Mouse (Mus musculus) embryonic stem cell, embryonic (primary cell): Measurements from ENCODE around the gene Cisd3.
"Not testable (repeated sequence)": the region's sequence is repeated elsewhere in the genome, so short reads cannot be mapped to it uniquely, and the experiment has no call there.

Experiments
- CTCF ChIA-PET, 4 experiments: fragments of 300-600 bp in 2 of 4; fragments of 350-600 bp in 2 of 4; sonication (Branson Sonifier 250); formaldehyde crosslinking; loops; one replicate each; lab custom pipeline; 2022; ENCODE audit warnings: inconsistent platforms in 2 of 4; lab: Charles Lee
- POLR2A ChIA-PET, 4 experiments: fragments of 300-600 bp in 2 of 4; fragments of 350-600 bp in 2 of 4; sonication (Branson Sonifier 250); formaldehyde crosslinking; loops; one replicate each; lab custom pipeline; 2022; ENCODE audit warnings: antibody characterized with exemption in 4 of 4, inconsistent platforms in 1 of 4; lab: Charles Lee

The Cisd3 gene

DNA sequence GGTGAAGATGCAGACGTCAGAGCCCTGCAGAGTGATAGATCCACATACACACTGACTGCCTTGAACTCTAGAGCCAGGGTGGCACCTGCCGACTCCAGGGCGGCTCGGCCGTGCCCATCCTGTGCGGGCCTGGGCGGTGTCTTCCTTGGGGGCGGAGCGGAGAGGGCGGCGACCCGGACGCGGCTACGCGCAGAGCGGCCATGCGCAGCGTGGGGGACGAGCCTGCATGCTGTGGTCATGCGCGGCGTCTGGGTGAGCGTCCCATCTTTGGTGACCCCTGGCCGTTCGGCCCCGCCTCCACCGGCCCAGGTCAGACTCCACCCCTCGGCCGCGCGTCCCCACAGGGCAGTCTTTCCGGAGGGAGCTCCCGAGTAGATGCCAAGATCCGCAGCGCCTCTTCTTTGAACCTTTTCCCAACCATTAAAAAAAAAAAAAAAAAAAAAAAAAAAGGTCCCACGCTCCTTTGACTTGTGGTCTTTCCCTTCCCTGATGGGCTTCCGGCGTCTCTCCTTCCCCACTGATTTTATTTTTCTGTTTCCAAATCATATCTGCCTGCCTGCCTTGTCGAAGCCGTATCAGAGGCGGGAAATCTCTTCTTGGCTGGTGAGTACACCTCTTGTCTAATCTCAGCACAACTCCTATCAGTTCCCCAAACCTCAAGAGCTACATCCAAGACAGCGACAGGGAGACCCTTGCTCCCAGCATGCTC lies at the start of gene Cisd3:
TSS of gene Cisd3 (plus strand) at position 214 of the 709 bp plus-strand sequence.
- ChIA-PET CTCF (interaction anchor here in 3 of 4 experiments (0.5 to 2.0 kb wide), 12 partner anchors 8 to 1381 kb away, joined by 3 to 14 read pairs (median 6); no protein-coding TSS in a partner anchor), POLR2A (interaction anchor here (0.7 to 2.1 kb wide), 46 partner anchors 8 to 599 kb away, joined by 3 to 46 read pairs (median 8); partner anchors contain the start of genes Pcgf2 (in 3 of the 4), Psmb3 (in 3 of the 4), Mllt6 (in 2 of the 4) and 1700001P01Rik (in 1 of the 4))

DNA sequence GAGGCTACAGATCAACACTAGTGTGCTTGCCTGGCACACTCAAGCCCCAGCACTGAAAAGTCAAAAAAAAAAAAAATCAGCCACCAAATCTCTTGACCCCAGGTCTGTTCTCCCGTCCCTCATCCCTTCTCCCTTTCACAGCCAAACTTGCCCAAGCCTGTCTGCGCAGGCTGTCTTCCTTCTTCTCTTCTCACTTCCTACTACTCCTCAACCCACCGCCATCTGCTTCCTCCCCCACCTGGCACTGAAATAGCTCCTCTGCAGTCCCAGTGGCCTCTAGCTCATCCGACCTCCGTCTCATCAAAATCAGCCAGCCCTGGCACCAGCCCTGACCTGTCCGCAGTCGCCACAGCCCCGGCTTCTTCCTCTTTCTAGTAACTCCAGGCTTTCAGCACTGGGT lies 44.0 kb upstream of the Cisd3 start:
- ChIA-PET POLR2A (interaction anchor here (0.5 to 7.6 kb wide), 31 partner anchors 9 to 184 kb away, joined by 3 to 221 read pairs (median 4); partner anchors contain the start of genes Epop (in 2 of the 4) and Mllt6 (in 1 of the 4)), CTCF (interaction anchor here in 3 of 4 experiments (0.6 to 6.3 kb wide), 14 partner anchors 10 to 340 kb away, joined by 3 to 174 read pairs (median 3); partner anchors contain the start of gene Mllt6 (in 1 of the 3))

DNA sequence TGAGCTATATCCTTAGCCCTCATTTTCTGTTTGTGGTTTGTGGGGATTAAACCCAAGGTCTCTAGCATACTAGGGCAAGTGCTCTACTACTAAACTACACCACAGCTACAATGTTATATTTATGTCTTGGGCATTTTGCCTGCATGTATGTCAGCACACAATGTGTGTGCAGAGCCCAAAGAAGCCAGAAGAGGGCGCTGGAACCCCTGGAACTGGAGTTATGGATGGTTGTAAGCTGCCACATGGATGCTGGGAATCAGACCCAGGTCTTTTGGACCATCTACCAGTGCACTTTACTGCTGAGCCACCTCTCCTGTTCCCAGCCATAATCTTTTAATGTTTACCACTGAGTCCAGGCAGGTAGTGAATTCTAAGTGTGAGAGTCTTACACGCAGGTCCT lies 42.9 kb upstream of the Cisd3 start:
- CTCF ChIA-PET: interaction anchor here (0.5 to 6.3 kb wide), 22 partner anchors 9 to 166 kb away, joined by 3 to 174 read pairs (median 4); partner anchors contain the start of genes Psmb3 (in 2 of the 4) and Mllt6 (in 1 of the 4)
- POLR2A ChIA-PET: interaction anchor here (0.6 to 7.6 kb wide), 29 partner anchors 8 to 153 kb away, joined by 3 to 221 read pairs (median 5); partner anchors contain the start of genes Epop (in 2 of the 4) and Mllt6 (in 1 of the 4)

DNA sequence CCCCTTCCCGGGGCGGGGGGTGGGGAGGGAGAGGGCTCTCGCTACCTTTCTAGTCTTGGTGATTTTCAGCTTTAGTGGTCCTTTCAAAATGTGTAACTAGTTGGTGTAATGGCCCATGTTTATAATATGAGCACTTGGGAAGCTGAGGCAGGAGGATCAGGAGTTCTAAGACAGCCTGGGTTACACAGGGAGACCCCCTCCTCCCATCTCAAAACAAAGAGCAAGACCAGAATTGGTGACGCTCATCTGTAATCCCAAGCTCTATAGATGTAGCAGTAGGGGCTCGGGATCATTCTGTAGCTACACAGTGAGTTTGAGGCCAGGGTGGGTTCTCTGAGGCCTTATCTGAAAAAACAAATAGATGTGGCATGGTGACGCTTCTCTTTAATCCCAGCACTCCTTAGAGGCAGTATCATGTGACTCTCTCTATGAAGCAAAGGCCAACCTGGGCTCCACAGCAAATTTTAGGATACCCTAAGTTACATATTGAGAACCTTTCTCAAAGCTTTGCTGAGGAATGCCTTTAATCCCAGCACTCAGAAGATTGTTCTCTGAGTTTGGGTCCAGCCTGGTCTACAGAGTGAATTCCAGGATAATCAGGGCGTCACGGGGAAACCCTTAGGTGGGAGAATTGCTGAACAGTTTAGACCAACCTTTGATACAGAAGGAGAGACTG lies 42.1 kb upstream of the Cisd3 start:
- ChIA-PET CTCF (interaction anchor here (0.6 to 6.3 kb wide), 17 partner anchors 11 to 74 kb away, joined by 3 to 174 read pairs (median 10); partner anchors contain the start of genes Mllt6 (in 1 of the 4) and Psmb3 (in 1 of the 4)), POLR2A (interaction anchor here (0.6 to 7.6 kb wide), 21 partner anchors 11 to 245 kb away, joined by 3 to 221 read pairs (median 6); partner anchors contain the start of genes Epop (in 2 of the 4), Mllt6 (in 2 of the 4) and Pcgf2 (in 1 of the 4))

DNA sequence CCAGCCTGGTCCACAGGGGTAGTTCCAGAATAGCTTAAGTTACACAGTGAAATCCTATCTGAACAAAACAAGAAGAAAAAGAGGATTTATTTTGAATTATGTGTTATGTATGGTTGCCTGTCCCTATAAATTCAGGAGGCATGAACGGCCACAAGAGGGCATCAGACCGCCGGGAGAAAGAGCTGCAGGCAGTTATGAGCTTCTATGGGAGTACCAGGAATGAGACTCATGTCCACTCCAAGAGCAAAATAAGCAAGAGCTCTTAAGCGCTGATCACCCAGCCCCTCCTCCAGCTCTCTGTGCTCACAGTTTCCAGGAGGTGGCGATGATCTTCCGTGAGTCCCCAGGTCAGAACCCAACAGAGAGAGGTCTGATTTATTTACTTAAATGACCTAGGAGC lies 40.8 kb upstream of the Cisd3 start:
- ChIA-PET POLR2A (interaction anchor here (0.5 to 7.6 kb wide), 85 partner anchors 8 to 409 kb away, joined by 3 to 221 read pairs (median 5); partner anchors contain the start of genes Cisd3 (in 3 of the 4), Epop (in 3 of the 4), Mllt6 (in 3 of the 4) and Pcgf2 (in 3 of the 4)), CTCF (interaction anchor here (0.5 to 6.3 kb wide), 142 partner anchors 8 to 550 kb away, joined by 3 to 174 read pairs (median 5); partner anchors contain the start of genes Epop (in 4 of the 4), Psmb3 (in 4 of the 4), Mllt6 (in 3 of the 4) and Pcgf2 (in 3 of the 4))

DNA sequence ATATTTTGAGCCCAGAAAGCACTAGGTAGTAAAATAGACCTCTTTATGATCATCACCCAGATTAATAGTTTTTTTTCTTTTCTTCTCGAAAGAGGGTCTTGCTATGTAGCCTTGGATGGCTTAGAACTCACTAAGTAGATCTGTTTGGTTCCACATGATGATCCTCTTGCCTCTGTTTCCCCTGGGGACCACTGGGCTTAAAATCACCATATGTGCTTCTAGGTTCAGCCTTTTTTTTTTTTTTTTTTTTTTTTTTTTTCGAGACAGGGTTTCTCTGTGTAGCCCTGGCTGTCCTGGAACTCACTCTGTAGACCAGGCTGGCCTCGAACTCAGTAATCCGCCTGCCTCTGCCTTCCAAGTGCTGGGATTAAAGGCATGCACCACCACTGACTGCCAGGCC lies 37.1 kb upstream of the Cisd3 start:
- POLR2A ChIA-PET: interaction anchor here in 2 of 4 experiments (0.8 to 24.1 kb wide), 5 partner anchors 11 to 24 kb away, joined by 3 to 970 read pairs (median 221); partner anchors contain the start of gene Mllt6 (in 2 of the 2)
- CTCF ChIA-PET: not testable (repeated sequence)

DNA sequence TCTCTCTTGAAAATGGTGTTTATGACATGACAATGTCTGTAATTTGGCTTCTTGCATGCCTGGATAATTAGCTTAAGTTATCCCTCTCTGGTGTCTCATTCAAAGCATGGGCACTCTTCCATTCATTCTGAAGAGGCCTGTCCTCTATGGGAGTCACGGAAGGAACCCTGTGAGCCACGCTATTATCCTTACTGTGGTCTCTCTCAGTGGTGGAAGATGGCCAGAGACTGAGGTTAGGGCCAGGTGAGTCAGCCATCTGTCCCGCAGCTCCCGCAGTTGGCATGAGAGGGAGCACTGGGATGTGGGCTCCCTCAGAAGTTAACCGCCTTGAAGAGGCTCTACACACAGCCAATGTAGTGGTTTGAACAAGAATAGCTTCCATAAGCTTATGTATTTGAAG lies 35.3 kb upstream of the Cisd3 start:
- POLR2A ChIA-PET: interaction anchor here in 3 of 4 experiments (0.7 to 24.1 kb wide), 31 partner anchors 8 to 583 kb away, joined by 3 to 970 read pairs (median 4); partner anchors contain the start of genes Mllt6 (in 2 of the 3), Pcgf2 (in 2 of the 3), Psmb3 (in 2 of the 3) and Cisd3 (in 1 of the 3)

DNA sequence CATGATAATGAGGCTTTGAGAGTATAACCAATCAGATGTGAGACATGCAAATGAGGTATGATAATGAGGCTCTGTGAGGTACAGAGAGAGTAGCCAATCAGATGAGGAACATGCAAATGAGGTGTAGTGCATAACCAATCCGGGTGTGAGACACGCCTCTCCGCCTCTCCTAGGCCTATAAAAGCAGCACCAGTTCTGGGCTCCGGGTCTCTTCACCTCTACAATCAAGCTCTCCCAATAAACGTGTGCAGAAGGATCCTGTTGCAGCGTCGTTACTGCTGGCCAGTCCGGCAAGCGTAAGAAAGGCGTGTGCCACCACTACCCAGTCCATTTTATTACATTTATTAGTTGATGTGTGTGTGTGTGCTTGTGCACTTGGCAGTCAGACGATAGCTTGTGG lies 32.2 kb upstream of the Cisd3 start:
- ChIA-PET CTCF (interaction anchor here (0.5 to 2.4 kb wide), 11 partner anchors 8 to 160 kb away, joined by 3 to 18 read pairs (median 6); no protein-coding TSS in a partner anchor), POLR2A (interaction anchor here (0.6 to 24.1 kb wide), 40 partner anchors 8 to 549 kb away, joined by 3 to 970 read pairs (median 5); partner anchors contain the start of genes Mllt6 (in 4 of the 4), Cdk12 (in 1 of the 4), Cisd3 (in 1 of the 4) and Epop (in 1 of the 4))

More for the DNA sequence above, 35.3 kb upstream of the Cisd3 start:
- CTCF ChIA-PET: interaction anchor here (0.5 to 3.1 kb wide), 13 partner anchors 13 to 578 kb away, joined by 3 to 12 read pairs (median 3); partner anchors contain the start of gene Mllt6 (in 1 of the 4)

DNA sequence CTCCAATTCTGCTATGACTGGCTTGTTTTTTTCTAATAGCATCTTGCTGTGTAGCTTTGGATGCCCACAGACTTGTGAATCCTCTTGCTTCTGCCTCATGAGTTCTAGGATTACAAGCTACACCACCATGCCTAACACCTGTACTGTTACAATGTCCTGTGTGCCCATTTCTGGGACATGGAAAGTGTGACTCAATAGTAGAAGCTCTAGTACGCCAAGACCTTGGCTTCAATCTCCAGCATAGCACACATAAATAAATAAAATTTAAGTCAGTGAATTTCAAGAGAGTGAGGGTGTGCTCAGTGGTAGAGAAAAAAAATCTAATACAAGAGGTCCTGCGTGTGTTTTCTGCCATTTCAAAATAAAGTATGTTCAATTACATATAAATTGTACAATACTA lies 31.4 kb upstream of the Cisd3 start:
- POLR2A ChIA-PET: interaction anchor here (0.6 to 24.1 kb wide), 46 partner anchors 8 to 412 kb away, joined by 3 to 970 read pairs (median 4); partner anchors contain the start of genes Mllt6 (in 3 of the 4), Arhgap23 (in 1 of the 4), Cisd3 (in 1 of the 4) and Epop (in 1 of the 4)
- CTCF ChIA-PET: interaction anchor here (0.5 to 2.4 kb wide), 11 partner anchors 9 to 159 kb away, joined by 3 to 18 read pairs (median 6); no protein-coding TSS in a partner anchor

DNA sequence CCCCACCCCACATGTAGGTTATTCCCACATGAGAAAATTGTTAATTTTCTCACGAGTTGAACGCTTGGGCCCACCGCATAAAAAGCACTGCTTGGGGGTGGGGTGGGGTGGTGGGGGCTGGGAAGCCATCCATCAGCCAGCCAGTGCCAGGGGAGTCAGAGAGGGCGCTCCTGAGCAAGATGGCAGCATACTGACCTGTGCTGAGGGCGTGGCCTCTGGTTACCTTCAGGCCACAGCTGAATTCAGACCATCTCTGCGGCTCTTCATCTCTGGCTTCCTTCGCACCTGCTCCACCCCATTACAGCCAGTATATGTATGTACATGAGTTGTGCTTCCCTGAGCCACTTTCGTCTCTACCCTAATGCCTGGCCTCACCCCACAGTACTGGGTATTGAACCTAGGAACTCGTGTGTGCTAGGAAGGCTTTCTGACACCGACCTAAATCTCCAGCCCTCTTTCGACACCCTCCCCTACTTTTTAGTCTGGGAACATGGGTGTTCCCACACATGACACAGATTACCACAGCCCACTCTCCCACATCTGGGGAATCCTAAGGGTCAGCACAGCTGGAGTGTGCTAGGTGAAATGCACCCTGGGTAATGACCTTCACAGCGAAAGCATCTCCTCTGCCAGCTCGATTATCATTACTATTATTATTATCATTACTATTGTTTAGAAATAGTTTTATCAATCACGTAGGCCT lies 29.2 kb upstream of the Cisd3 start:
- ChIA-PET POLR2A (interaction anchor here (0.6 to 29.4 kb wide), 43 partner anchors 9 to 570 kb away, joined by 3 to 970 read pairs (median 4); partner anchors contain the start of genes Epop (in 3 of the 4), Mllt6 (in 2 of the 4), Psmb3 (in 2 of the 4) and 1700001P01Rik (in 1 of the 4)), CTCF (interaction anchor here (0.6 to 4.0 kb wide), 16 partner anchors 9 to 782 kb away, joined by 3 to 31 read pairs (median 3); partner anchors contain the start of gene Mien1 (in 1 of the 4))

DNA sequence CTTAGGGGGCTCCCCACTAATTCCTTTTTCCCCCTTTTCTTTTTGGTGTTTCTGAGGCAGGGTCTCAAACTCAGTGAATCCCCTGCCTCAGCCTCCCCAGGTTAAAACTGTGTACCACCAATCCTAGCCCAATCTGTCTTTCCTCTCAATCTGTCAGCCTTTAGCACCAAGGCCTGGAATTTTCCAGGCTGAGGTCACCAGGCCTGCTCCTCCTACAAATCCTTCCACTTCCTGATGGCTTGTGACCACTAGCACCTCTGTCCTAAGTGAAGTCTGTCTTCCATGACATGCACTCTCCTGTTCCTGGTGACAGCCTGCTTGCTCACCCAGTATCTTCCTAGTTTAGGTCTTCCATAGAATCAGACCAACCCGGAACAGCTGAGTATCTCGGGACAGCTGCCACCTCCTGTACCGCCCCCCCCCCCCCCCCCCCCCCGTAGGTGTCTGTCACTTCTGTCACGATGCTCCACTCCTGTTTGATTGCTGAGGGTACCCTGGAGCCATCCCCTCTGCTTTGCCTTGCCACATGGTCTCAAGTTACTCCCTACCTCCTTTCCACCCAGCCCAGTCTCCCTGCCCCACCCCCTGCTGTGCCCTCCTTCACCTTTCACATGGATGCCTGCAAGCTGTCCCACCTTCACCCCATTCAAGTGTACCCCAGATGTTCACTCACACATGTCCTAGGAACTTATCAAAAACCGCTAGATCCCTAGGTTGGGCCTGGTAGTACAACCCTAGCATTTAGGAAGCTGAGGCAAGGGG lies 28.3 kb upstream of the Cisd3 start:
- ChIA-PET CTCF (interaction anchor here (0.6 to 4.0 kb wide), 18 partner anchors 8 to 347 kb away, joined by 3 to 31 read pairs (median 4); no protein-coding TSS in a partner anchor), POLR2A (interaction anchor here (0.6 to 29.4 kb wide), 63 partner anchors 8 to 640 kb away, joined by 3 to 970 read pairs (median 4); partner anchors contain the start of genes Psmb3 (in 4 of the 4), Cisd3 (in 3 of the 4), Epop (in 3 of the 4) and Pcgf2 (in 3 of the 4))

DNA sequence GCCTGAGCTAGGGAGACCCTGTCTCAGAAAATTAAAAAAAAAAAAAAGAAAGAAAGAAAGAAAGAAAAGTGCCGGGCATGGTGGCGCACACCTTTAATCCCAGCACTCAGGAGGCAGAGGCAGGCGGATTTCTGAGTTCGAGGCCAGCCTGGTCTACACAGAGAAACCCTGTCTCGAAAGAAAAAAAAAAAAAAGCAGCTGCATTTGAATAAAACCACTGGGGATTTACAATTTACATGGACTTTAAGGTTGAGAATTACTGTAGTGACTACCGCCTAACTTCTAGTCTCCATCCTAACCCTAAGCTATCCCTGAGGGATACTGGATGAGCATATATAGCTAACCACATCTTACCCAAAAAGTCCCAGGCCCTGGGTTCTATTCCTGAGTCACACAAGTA lies 27.7 kb upstream of the Cisd3 start:
- ChIA-PET CTCF (interaction anchor here (0.6 to 4.0 kb wide), 17 partner anchors 7 to 348 kb away, joined by 3 to 31 read pairs (median 4); no protein-coding TSS in a partner anchor), POLR2A (interaction anchor here (0.5 to 29.4 kb wide), 52 partner anchors 8 to 483 kb away, joined by 3 to 970 read pairs (median 5); partner anchors contain the start of genes Psmb3 (in 4 of the 4), Cisd3 (in 3 of the 4), Epop (in 3 of the 4) and Pcgf2 (in 3 of the 4))

DNA sequence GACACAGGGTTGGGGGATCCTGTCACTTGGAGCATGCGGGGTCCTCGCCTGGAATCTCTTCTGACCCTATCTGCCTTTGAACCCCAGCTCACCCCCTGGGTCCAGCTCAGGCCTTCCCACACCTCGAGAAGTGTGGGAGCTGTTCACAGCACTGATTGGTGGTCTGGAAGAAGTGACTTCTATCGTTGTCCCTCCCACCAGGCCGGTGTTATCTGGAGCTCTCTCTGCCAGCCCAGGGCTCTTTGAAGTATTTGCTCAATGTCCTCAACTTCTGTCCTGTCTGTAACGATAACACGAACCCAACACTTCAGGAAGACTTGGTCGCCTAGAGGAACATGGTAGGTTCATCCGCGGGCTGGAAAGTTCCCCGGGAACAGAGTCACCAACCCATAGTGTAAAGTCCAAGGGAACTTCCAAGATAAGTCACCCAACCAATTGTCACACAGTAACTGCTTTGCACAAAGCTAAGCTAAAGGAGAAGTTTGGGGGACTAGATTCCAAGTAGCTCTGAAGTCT lies 26.8 kb upstream of the Cisd3 start:
- ChIA-PET CTCF (interaction anchor here (0.5 to 4.0 kb wide), 18 partner anchors 9 to 345 kb away, joined by 3 to 31 read pairs (median 4); partner anchors contain the start of gene Epop (in 1 of the 4)), POLR2A (interaction anchor here (0.5 to 29.4 kb wide), 60 partner anchors 2 to 699 kb away, joined by 3 to 970 read pairs (median 5); partner anchors contain the start of genes Psmb3 (in 4 of the 4), Cisd3 (in 3 of the 4), Epop (in 3 of the 4) and Pcgf2 (in 3 of the 4))

DNA sequence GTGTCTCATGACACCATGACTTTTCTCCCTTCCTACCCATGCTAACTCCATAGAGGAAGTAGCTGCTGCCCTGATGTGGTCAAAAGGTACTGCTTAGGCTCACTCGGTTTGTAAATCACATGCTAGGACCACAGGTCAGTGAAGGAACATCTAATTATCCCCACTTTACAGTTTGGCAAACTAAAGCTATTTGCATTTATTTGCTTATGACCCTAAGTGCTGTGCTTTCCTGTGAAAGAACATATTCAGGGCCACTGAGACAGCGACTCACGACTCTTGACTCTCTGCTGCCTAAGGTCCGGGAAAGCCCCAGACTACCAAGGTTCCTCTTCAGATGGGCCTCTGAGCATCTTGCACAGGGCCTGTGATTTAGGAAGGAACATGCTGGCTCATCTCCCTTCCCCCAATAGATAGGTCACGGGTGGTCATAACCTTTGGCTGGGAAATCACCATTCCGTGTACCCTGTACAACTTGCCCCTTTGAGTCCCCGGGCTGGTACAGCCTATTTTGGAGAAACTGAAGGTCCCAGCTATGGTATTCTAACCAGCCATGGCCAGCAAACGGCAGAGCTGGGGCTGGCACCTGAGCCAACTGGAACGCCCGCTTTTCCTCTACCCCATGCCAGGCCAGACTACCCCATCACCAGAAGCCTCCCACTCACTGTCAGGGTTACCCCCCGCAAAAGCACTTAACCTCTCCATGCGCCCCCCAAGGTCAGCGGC lies 26.2 kb upstream of the Cisd3 start:
- ChIA-PET CTCF (interaction anchor here in 3 of 4 experiments (0.5 to 4.0 kb wide), 9 partner anchors 12 to 170 kb away, joined by 3 to 31 read pairs (median 4); partner anchors contain the start of gene Epop (in 1 of the 3)), POLR2A (interaction anchor here (0.6 to 29.4 kb wide), 44 partner anchors 1 to 699 kb away, joined by 3 to 970 read pairs (median 6); partner anchors contain the start of genes Cisd3 (in 3 of the 4), Psmb3 (in 3 of the 4), Epop (in 2 of the 4) and Mllt6 (in 2 of the 4))
